Comparison of ENCODE assay signal across 8 mouse cellular contexts in genomic region chr4:120148291-120149141, GRCm38 (mm10). TPM values are rescaled to one million over a fixed set of nuclear protein-coding genes. Genes with fewer than 3 reads are reported as not detected.
DNase-seq lines count a peak whose midpoint lies in the region; ATAC-seq lines count a peak whose summit lies in the region.

No protein-coding gene starts in this region.

- H3K36me3 ChIP-seq in forebrain, embryonic 13.5 days (ENCODE audit: poor library complexity, severe bottlenecking): no peaks in the 10 kb centered on the region
- H3K36me3 ChIP-seq in heart, embryonic 16.5 days (ENCODE audit: control insufficient read depth, insufficient read depth): no peaks in the 10 kb centered on the region
- H3K36me3 ChIP-seq in liver, embryonic 13.5 days: no peaks in the 10 kb centered on the region
- no peaks in the 10 kb centered on the region for H3K36me3 ChIP-seq in neural tube, embryonic 14.5 days (ENCODE audit: control insufficient read depth, insufficient read depth, low read length)

- H3K4me1 ChIP-seq in forebrain, embryonic 13.5 days: peaks cover 12% of the 10 kb centered on the region
- H3K4me1 ChIP-seq in heart, embryonic 16.5 days (ENCODE audit: control insufficient read depth, insufficient read depth, low read length): peaks cover 21% of the 10 kb centered on the region
- H3K4me1 ChIP-seq in liver, embryonic 13.5 days (replicated peaks): peaks cover 4% of the 10 kb centered on the region
- H3K4me1 ChIP-seq in neural tube, embryonic 14.5 days (ENCODE audit: control insufficient read depth, insufficient read depth, low read length): no peaks in the 10 kb centered on the region

- ATAC-seq in cerebellum, adult (ENCODE audit: insufficient number of reproducible peaks, low FRiP score, low TSS enrichment): no peak
- peak; percentile 81 for ATAC-seq in forebrain, embryonic 13.5 days
- ATAC-seq in heart, embryonic 16.5 days (replicated peaks; ENCODE audit: extremely low read depth, insufficient read depth, low FRiP score): peak; percentile 86
- ATAC-seq in liver, embryonic 13.5 days (ENCODE audit: low read depth): no peak
- peak; percentile 78 for ATAC-seq in neural tube, embryonic 14.5 days (ENCODE audit: low read depth)

- no peaks in the 10 kb centered on the region for H3K9me3 ChIP-seq in forebrain, embryonic 13.5 days (replicated peaks)
- no peaks in the 10 kb centered on the region for H3K9me3 ChIP-seq in heart, embryonic 16.5 days (replicated peaks; ENCODE audit: control insufficient read depth, low read length)
- no peaks in the 10 kb centered on the region for H3K9me3 ChIP-seq in liver, embryonic 13.5 days (replicated peaks)
- no peaks in the 10 kb centered on the region for H3K9me3 ChIP-seq in neural tube, embryonic 14.5 days (ENCODE audit: control insufficient read depth, low read length)

- H3K27me3 ChIP-seq in forebrain, embryonic 13.5 days: peaks cover 5% of the 10 kb centered on the region; the same call in 1 of the 2 replicates
- no peaks in the 10 kb centered on the region for H3K27me3 ChIP-seq in heart, embryonic 16.5 days (ENCODE audit: control insufficient read depth, insufficient read depth, low read length)
- peaks cover 31% of the 10 kb centered on the region for H3K27me3 ChIP-seq in liver, embryonic 13.5 days
- no peaks in the 10 kb centered on the region for H3K27me3 ChIP-seq in neural tube, embryonic 14.5 days (ENCODE audit: control insufficient read depth, insufficient read depth, low read length)

- peak overlapping the region; percentile 24 for H3K4me3 ChIP-seq in forebrain, embryonic 13.5 days
- peak overlapping the region; percentile 26 for H3K4me3 ChIP-seq in heart, embryonic 16.5 days (ENCODE audit: low read length)
- H3K4me3 ChIP-seq in liver, embryonic 13.5 days (replicated peaks): no peak overlapping the region
- H3K4me3 ChIP-seq in neural tube, embryonic 14.5 days (ENCODE audit: low read depth, low read length): peak overlapping the region; percentile 7; the same call in 1 of the 2 replicates

- WGBS in forebrain, embryonic 13.5 days: 5% methylated on average over 45 of the region's 45 CpGs
- 5% methylated on average over 45 of the region's 45 CpGs for WGBS in heart, embryonic 16.5 days
- 4% methylated on average over 45 of the region's 45 CpGs for WGBS in liver, embryonic 13.5 days (ENCODE audit: insufficient replicate concordance)
- 7% methylated on average over 45 of the region's 45 CpGs for WGBS in neural tube, embryonic 14.5 days

- H3K4me2 ChIP-seq in forebrain, embryonic 13.5 days: peak overlapping the region; percentile 56
- H3K4me2 ChIP-seq in heart, embryonic 16.5 days (ENCODE audit: low read depth, low read length): peak overlapping the region; percentile 58
- H3K4me2 ChIP-seq in liver, embryonic 13.5 days: peak overlapping the region; percentile 46
- H3K4me2 ChIP-seq in neural tube, embryonic 14.5 days (ENCODE audit: low read depth, low read length): peak overlapping the region; percentile 47

- H3K9ac ChIP-seq in forebrain, embryonic 13.5 days: peak overlapping the region; percentile 63
- peak overlapping the region; percentile 35 for H3K9ac ChIP-seq in heart, embryonic 16.5 days (ENCODE audit: low read length)
- no peak overlapping the region for H3K9ac ChIP-seq in liver, embryonic 13.5 days
- H3K9ac ChIP-seq in neural tube, embryonic 14.5 days (replicated peaks; ENCODE audit: low read depth, low read length): peak overlapping the region; percentile 44

- peak overlapping the region; percentile 19; the same call in 1 of the 2 replicates for H3K27ac ChIP-seq in forebrain, embryonic 13.5 days
- H3K27ac ChIP-seq in heart, embryonic 16.5 days (ENCODE audit: low read length): peak overlapping the region; percentile 78
- H3K27ac ChIP-seq in liver, embryonic 13.5 days: no peak overlapping the region
- H3K27ac ChIP-seq in neural tube, embryonic 14.5 days (ENCODE audit: low read depth, low read length): no peak overlapping the region

- DNase-seq in cerebellum, adult 9-10 months: peak; percentile 33
- DNase-seq in kidney, postnatal 10 days: peak; percentile 81
- no peak for DNase-seq in liver, embryonic 13.5 days
- DNase-seq in thymus, postnatal 25 days: peak; percentile 29

RNA-seq across cellular contexts. Expression of gene Edn2, which starts 12.5 kb away (rescaled TPM):
- polyA plus RNA-seq in forebrain, embryonic 13.5 days (2015; fragmentation: Nextera tagmentation; extraction: Ambion mirVana): 0.18 and 0.31 TPM in 2 replicates
- 0.42 and 0.47 TPM in 2 replicates for polyA plus RNA-seq in heart, embryonic 16.5 days (2015; fragmentation: Nextera tagmentation; extraction: Ambion mirVana)
- polyA plus RNA-seq in liver, embryonic 13.5 days (2015; fragmentation: Nextera tagmentation; extraction: Ambion mirVana): 0.07 and 0.24 TPM in 2 replicates
- polyA plus RNA-seq in neural tube, embryonic 14.5 days (2014; fragmentation: Nextera tagmentation; extraction: Ambion mirVana): 0.32 TPM in 1 of 2 replicates, not detected in the other

Comparison
In these comparisons a context has a peak if more than half of its experiments do, and no peak if none do; other contexts are left out.
1. ATAC-seq: peak in forebrain, embryonic 13.5 days (single experiment), heart, embryonic 16.5 days (single experiment) and neural tube, embryonic 14.5 days (single experiment); none in cerebellum, adult (single experiment) and liver, embryonic 13.5 days (single experiment).
2. H3K27ac ChIP-seq: peak in forebrain, embryonic 13.5 days (single experiment) and heart, embryonic 16.5 days (single experiment); none in liver, embryonic 13.5 days (single experiment) and neural tube, embryonic 14.5 days (single experiment).
3. Peak in every context shown above with its lines, with median percentiles within 50 percentile points of each other: H3K4me2 ChIP-seq.